ENCODE assay signal across 8 mouse cellular contexts in the genomic region with DNA sequence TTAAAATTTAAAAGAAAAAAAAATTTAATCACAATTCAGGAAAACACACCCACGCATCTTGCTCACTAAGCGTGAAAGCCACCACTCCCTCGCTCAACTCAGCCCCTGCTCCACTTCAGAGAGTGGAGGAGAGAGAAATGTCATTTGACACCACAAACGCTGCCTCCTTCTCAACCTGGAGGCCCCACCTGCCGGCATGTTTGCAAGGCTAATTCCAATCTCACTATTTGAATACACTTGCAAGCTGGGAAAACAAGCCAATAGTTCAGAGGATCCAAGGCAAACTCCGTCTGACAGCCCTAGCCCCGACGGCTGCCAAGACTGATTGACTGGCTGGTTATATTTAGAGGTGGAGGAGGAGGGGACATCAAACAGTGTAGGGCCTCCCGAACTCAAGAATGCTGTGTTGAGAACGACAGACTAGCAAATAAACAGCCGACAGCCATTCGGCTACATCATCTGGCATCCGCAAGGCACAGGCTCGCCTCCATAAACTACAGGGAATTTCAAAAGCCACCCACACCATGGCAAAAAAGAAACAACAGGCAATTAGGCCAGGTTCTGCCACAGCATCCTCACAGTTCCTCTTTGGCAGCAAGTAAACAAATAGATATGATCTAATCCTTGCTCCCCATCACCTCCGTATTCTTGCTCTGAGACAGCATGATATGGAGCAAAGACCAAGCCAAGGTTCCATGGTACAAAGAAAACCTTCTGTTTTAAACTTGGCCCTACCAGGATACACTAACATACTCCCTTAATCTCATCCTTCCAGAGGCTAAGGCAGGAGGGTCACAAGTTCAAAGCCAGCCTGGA.
DNase-seq lines count a peak whose midpoint lies in the region; ATAC-seq and TF ChIP-seq lines count a peak whose summit lies in the region.

No protein-coding gene starts in this region.

- peak overlapping the region; percentile 2 for H3K4me3 ChIP-seq in ES-Bruce4 (ENCODE audit: low read depth, low read length)
- H3K4me3 ChIP-seq in forebrain, postnatal 0 days (ENCODE audit: low read depth, low read length): no peak overlapping the region
- no peak overlapping the region for H3K4me3 ChIP-seq in hindbrain, embryonic 10.5 days
- no peak overlapping the region for H3K4me3 ChIP-seq in stomach, embryonic 16.5 days (replicated peaks; ENCODE audit: low read length)

- no peak overlapping the region for H3K4me2 ChIP-seq in forebrain, postnatal 0 days (ENCODE audit: low read depth)
- H3K4me2 ChIP-seq in stomach, embryonic 16.5 days (ENCODE audit: low read depth, low read length): no peak overlapping the region; the same call in 1 of the 2 replicates

- H3K27ac ChIP-seq in ES-Bruce4 (ENCODE audit: insufficient read depth, low read length): peak overlapping the region; percentile 98
- H3K27ac ChIP-seq in forebrain, postnatal 0 days (ENCODE audit: low read depth, low read length): peak overlapping the region; percentile 17; the same call in 1 of the 2 replicates
- peak overlapping the region; percentile 74 for H3K27ac ChIP-seq in hindbrain, embryonic 10.5 days
- H3K27ac ChIP-seq in stomach, embryonic 16.5 days (ENCODE audit: low read length): peak overlapping the region; percentile 50; the same call in 1 of the 2 replicates

- peak overlapping the region; percentile 57 for H3K9ac ChIP-seq in ES-Bruce4 (ENCODE audit: low read depth, poor library complexity, severe bottlenecking)
- no peak overlapping the region for H3K9ac ChIP-seq in forebrain, postnatal 0 days
- no peak overlapping the region for H3K9ac ChIP-seq in stomach, embryonic 16.5 days (ENCODE audit: low read length)

- peak; percentile 56; the same call in 1 of the 2 replicates for ATAC-seq in forebrain, postnatal 0 days
- peak; percentile 42 for ATAC-seq in stomach, embryonic 16.5 days (ENCODE audit: insufficient read depth, low FRiP score)

- H3K36me3 ChIP-seq in ES-Bruce4 (ENCODE audit: control insufficient read depth, insufficient read depth, low read length, poor library complexity, severe bottlenecking): no peaks in the 10 kb centered on the region
- no peaks in the 10 kb centered on the region for H3K36me3 ChIP-seq in forebrain, postnatal 0 days (ENCODE audit: insufficient read depth)
- peaks cover 39% of the 10 kb centered on the region; the same call in 1 of the 2 replicates for H3K36me3 ChIP-seq in hindbrain, embryonic 10.5 days
- H3K36me3 ChIP-seq in stomach, embryonic 16.5 days (ENCODE audit: control insufficient read depth, insufficient read depth, low read length): no peaks in the 10 kb centered on the region

- H3K27me3 ChIP-seq in ES-Bruce4 (ENCODE audit: control insufficient read depth, insufficient read depth, low read length, poor library complexity, severe bottlenecking): no peaks in the 10 kb centered on the region
- H3K27me3 ChIP-seq in forebrain, postnatal 0 days (ENCODE audit: insufficient read depth, low read length): no peaks in the 10 kb centered on the region
- H3K27me3 ChIP-seq in hindbrain, embryonic 10.5 days (ENCODE audit: insufficient read depth, poor library complexity, severe bottlenecking): no peaks in the 10 kb centered on the region
- no peaks in the 10 kb centered on the region for H3K27me3 ChIP-seq in stomach, embryonic 16.5 days (ENCODE audit: control insufficient read depth, insufficient read depth, low read length)

- 11% methylated on average over 15 of the region's 15 CpGs for WGBS in forebrain, postnatal 0 days
- WGBS in hindbrain, embryonic 10.5 days: 20% methylated on average over 15 of the region's 15 CpGs
- WGBS in stomach, embryonic 16.5 days: 19% methylated on average over 15 of the region's 15 CpGs

- peak; percentile 92 for TF ChIP-seq EP300 in ES-Bruce4 (IDR thresholded peaks at IDR 0.05; ENCODE audit: insufficient read depth, low read depth, low read length)

- no peak for TF ChIP-seq POLR2A in ES-Bruce4 (IDR thresholded peaks at IDR 0.05; ENCODE audit: insufficient read depth, low read length)

- TF ChIP-seq CTCF in ES-Bruce4 (IDR thresholded peaks at IDR 0.05; ENCODE audit: low read depth, low read length): no peak
- no peak for TF ChIP-seq CTCF in forebrain, postnatal 0 days (IDR thresholded peaks at IDR 0.05; ENCODE audit: low read depth)

- H3K9me3 ChIP-seq in ES-Bruce4 (replicated peaks; ENCODE audit: control insufficient read depth, insufficient read depth, low read length, poor library complexity, severe bottlenecking): no peaks in the 10 kb centered on the region
- no peaks in the 10 kb centered on the region for H3K9me3 ChIP-seq in forebrain, postnatal 0 days (ENCODE audit: low read length)
- H3K9me3 ChIP-seq in hindbrain, embryonic 10.5 days: no peaks in the 10 kb centered on the region
- no peaks in the 10 kb centered on the region for H3K9me3 ChIP-seq in stomach, embryonic 16.5 days (replicated peaks; ENCODE audit: control insufficient read depth, low read length)

- peaks cover 15% of the 10 kb centered on the region for H3K4me1 ChIP-seq in ES-Bruce4 (ENCODE audit: control insufficient read depth, insufficient read depth, low read length)
- H3K4me1 ChIP-seq in forebrain, postnatal 0 days (ENCODE audit: insufficient read depth): peaks cover 21% of the 10 kb centered on the region
- peaks cover 78% of the 10 kb centered on the region for H3K4me1 ChIP-seq in hindbrain, embryonic 10.5 days (replicated peaks)
- peaks cover 54% of the 10 kb centered on the region for H3K4me1 ChIP-seq in stomach, embryonic 16.5 days (ENCODE audit: control insufficient read depth, insufficient read depth, low read length)

- DNase-seq in cerebellum, adult 11 months: peak; percentile 23
- DNase-seq in forebrain, postnatal 0 days: peak; percentile 58
- peak; percentile 24 for DNase-seq in hindbrain, embryonic 10.5 days (ENCODE audit: low spot score)
- peak; percentile 39 to 59 for DNase-seq in layer of hippocampus, postnatal 10 days (ENCODE audit: low spot score in 2 of 2)
- DNase-seq in lung, postnatal 14 days: peak; percentile 66
- DNase-seq in testis, postnatal 10 days (ENCODE audit: low spot score): no peak

Comparison
In these comparisons a context has a peak if more than half of its experiments do, and no peak if none do; other contexts are left out.
1. H3K27ac ChIP-seq: peak in every context shown above with its lines; median percentile 98 in ES-Bruce4; 74 in hindbrain, embryonic 10.5 days; 50 in stomach, embryonic 16.5 days; 17 in forebrain, postnatal 0 days.